Mouse (Mus musculus) adrenal gland, postnatal 36 days (tissue): ENCODE results near the gene Supt16. TPM values are rescaled to one million over a fixed set of nuclear protein-coding genes. Genes with fewer than 3 reads are reported as not detected.

ENCODE experiments used
- DNase-seq, 2 experiments: peaks; one replicate each; pipeline ENCODE4 v3.0.0; 2021; ENCODE audit warnings: mixed read lengths in 1 of 2
- total RNA-seq, 2 experiments: library from RNA; stranded (reverse); gene quantifications; 2 replicates each; pipeline ENCODE4 v1.2.3; 2021

The Supt16 gene
- total RNA-seq, 2 experiments from 2014 or later: 55.2 to 59.7 TPM

DNA sequence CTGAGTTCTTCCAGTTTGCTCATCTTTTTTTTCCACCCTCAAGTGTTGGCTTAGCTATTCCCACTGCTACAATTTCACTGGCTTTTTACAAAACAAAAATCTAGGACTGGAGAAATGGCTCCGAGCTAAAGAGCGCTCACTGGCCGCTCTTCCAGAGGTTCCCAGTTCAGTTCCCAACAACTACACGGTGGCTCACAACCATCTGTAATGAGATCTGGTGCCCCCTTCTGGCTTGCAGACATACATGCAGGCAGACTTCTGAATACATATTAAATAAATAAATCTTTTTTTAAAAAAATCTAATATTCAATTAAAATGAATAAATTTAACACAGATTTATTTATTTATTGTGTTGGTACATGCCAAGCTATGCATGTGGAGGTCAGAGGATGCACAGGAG is 50.7 kb downstream of the Supt16 start:
- DNase-seq: peak in 1 of 2 experiments; percentile 27

DNA sequence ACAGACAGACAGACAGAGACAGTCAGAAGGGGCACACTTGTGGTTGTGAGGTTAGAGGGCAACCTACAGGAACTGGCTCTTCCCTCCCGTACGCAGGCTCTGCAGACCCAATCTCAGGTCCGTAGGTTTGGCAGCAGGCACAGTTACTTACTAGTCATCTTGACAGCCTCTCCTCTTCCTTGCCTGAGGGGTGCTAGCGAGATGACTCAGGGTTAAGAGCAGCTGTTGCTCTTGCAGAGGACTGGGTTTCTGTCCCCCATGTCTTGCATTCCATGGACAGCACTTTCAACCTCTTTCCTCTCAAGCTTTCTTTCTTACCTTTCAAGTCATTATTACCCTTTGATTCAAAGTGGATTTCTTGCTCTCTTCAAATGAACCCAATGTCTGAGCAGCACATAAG is 53.1 kb downstream of the Supt16 start:
- no peak for DNase-seq

DNA sequence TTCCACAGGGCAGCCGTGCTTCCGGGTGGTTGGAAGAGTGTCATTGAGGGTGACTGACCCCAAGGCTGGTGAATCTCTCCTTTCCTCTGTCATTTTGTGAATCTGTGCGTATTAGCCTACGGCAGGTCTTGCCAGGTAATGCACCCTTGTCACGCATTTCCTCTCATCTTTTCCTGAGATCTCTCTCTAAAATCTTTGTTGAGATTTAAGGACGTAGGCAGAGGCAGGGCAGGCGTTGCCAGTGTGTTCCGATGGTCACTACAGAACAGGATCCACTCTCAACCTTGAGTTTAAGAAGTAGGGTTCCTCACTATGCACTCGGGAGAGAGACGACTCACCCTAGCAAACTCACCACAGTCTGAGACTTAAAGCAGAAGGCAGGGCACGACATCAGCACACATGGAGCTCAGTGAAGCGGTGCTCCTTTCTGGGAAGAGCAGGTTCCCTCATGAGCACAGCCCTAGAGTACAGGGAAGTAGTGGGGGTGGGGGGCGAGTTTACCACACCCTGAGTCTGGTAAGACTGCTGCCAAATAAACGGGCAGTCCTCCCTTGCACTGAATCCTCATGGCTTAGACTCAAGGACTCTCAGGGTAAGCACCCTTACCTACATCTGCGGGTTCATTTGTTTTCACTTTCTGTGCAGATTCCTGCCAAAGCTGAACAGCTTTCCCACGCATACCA is 55.6 kb downstream of the Supt16 start:
- DNase-seq: no peak

GRCm38 (mm10) chr14:52140577-52141444 is 56.4 kb downstream of the Supt16 start:
- no peak for DNase-seq

DNA sequence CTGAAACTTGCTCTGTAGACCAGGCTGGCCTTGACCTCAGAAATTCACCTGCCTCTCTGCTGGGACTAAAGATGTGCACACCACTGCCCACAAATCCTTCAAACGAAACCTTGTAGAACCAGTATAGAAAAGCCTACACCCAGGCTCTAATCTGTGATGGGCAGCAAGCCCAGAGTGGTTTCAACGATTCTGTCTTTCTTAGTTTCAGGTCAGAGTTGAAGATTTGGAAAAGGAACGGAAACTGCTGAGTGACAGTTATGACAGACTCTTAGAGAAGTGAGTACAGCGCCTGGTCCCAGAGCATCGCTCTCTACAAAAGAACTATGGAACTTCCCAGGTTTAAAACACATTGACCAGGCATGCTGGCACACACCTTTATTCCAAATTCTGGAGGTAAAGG is 63.6 kb downstream of the Supt16 start:
- DNase-seq: no peak

GRCm38 (mm10) chr14:52124636-52125035 is 72.6 kb downstream of the Supt16 start:
- no peak for DNase-seq

- DNase-seq: peak; percentile 74 to 82
Measured at GRCm38 (mm10) chr14:52123918-52124317, 73.3 kb downstream of the Supt16 start.

DNA sequence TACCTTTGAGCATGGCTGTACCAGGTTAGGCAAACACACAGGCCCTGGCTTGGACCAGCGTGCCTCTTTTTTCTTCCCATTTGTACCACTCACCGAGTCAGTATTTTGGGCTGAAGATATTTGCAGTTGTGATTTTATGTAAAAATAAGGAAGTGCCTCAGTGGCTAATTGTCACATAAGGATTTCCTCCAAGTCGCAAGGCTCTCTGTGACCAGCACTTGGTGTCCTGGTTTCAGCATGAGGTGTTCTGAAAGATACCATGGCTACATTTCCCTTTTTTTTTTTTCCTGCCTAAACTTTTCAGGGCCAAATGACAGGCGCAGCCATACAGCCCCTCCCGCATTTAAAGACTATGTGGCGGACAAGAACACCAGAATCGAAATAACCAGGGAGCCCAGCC is 77.0 kb downstream of the Supt16 start:
- no peak for DNase-seq

DNA sequence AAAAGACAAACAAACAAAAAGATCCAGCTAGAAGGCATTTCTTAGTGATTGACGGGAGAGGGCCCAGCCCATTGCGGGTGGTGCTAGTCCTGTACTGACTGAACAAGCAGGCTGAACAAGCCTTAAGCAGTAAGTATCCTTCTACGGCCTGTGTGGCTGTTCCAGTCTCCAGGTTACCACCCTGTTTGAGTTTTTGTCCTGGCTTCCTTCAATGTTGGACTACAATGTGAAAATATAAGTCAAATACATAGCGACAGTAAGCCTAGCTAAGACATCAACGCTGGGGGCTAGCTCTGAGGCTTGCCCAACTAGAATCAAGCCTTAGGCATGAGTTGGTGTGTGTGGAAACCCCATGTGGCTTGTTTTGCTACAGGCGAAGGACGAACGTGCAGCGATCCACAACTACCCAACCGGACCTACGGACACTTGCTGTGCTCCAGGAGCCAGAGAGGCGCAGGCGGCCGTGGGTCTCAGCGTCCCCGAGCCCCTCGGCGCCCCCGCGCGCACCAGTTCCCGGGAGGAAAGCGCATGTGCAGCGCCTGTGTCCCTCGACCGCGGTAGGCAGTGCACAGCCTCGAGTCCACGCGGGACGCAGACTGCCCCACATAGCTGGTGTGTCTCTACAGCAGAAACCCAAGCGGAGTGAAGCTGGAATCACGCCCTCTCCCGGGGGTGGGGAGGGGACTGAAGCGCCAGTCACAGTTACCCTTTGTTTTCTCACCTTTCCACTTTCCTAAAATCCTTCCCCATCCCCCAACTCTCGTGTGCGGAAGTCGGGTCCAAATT is 78.2 kb downstream of the Supt16 start:
- peak; percentile 51 to 66 for DNase-seq

- peak in 1 of 2 experiments; percentile 44 for DNase-seq
Measured at GRCm38 (mm10) chr14:52118456-52118822, 78.8 kb downstream of the Supt16 start.

DNA sequence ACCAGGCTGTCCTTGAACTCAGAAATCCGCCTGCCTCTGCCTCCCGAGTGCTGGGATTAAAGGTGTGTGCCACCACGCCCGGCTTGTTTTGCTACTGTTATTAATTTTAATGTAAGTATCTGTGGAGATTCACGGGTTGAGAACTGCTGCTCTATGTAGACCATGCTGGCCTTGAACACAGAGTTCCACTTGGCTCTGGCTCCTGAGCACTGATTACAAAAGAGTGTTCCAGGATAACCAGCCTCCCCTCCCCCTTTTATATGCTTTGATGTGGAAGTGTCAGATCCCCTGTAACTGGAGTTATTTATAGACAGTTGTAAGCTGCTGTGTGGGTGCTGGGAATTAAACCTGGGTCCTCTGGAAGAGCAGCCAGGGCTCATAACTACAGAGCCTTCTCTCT is 80.0 kb downstream of the Supt16 start:
- DNase-seq: no peak

DNA sequence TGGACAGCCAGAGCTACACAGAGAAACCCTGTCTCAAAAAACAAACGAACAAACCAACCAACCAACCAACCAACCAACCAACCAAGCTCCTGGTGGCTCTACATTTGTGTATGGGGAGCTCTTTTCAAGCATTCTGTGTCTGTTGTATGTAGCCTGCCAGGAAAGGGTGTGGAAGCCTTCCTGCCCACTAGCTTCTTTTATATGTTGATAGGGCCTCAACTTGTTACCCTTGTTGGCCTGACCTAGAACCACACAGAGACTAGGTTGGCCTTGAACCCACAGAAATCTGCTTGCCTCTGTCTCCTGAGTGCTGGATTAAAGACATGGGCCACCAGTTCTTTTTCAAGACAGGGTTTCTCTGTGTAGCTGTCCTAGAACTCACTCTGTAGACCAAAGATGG is 83.1 kb downstream of the Supt16 start:
- DNase-seq: no peak

Other genes starting within 250 kb of the Supt16 start
- gene Arhgef40, start 212.7 kb downstream of the Supt16 start, total RNA-seq: 10 to 100 TPM; 46.6 to 51.6 TPM
- gene Tmem253, start 181.8 kb downstream of the Supt16 start, total RNA-seq: 1 to 10 TPM; 1.7 to 2.5 TPM
- gene Zfp219, start 176.7 kb downstream of the Supt16 start, total RNA-seq: 10 to 100 TPM; 51.9 to 62.1 TPM
- not detected for gene Olfr221, start 155.0 kb downstream of the Supt16 start, total RNA-seq
- 100 to 1,000 TPM; 209 to 332 TPM for gene Hnrnpc, start 93.4 kb downstream of the Supt16 start, total RNA-seq
- under 1 TPM; 0.33 to 0.93 TPM for gene Rpgrip1, start 86.7 kb downstream of the Supt16 start, total RNA-seq
- 10 to 100 TPM; 90.1 to 92.4 TPM for gene Chd8, start 60.4 kb upstream of the Supt16 start, total RNA-seq
- 10 to 100 TPM; 55.3 to 70.4 TPM for gene Tox4, start 81.7 kb upstream of the Supt16 start, total RNA-seq
- gene Rab2b, start 82.1 kb upstream of the Supt16 start, total RNA-seq: 10 to 100 TPM; 38.2 to 45.1 TPM
- gene Mettl3, start 107.7 kb upstream of the Supt16 start, total RNA-seq: 10 to 100 TPM; 36.1 to 47.3 TPM
- gene Sall2, start 131.3 kb upstream of the Supt16 start, total RNA-seq: 1 to 10 TPM; 6.7 to 7.5 TPM
- gene Olfr1513, start 159.0 kb upstream of the Supt16 start, total RNA-seq: not detected
- gene Olfr1512, start 181.8 kb upstream of the Supt16 start, total RNA-seq: not detected
- gene Olfr1511, start 200.0 kb upstream of the Supt16 start, total RNA-seq: not detected
- gene Olfr1510, start 217.0 kb upstream of the Supt16 start, total RNA-seq: not detected
- not detected for gene Olfr1509, start 245.6 kb upstream of the Supt16 start, total RNA-seq